Mouse (Mus musculus) kidney, postnatal 4 days (tissue): ENCODE measurements around the gene Helb.
"Not testable (repeated sequence)": the region's sequence is repeated elsewhere in the genome, so short reads cannot be mapped to it uniquely, and the experiment has no call there.

Experiments
- DNase-seq, 2 experiments: peaks; one replicate each; pipeline ENCODE4 v3.0.0; 2021; ENCODE audit warnings: mixed read lengths in 2 of 2

Gene Helb

GRCm38 (mm10) chr10:120112507-120113396 lies at the start of gene Helb:
Helb (minus strand) TSS chr10:120112987.
- DNase-seq, result peak; percentile 99

DNA sequence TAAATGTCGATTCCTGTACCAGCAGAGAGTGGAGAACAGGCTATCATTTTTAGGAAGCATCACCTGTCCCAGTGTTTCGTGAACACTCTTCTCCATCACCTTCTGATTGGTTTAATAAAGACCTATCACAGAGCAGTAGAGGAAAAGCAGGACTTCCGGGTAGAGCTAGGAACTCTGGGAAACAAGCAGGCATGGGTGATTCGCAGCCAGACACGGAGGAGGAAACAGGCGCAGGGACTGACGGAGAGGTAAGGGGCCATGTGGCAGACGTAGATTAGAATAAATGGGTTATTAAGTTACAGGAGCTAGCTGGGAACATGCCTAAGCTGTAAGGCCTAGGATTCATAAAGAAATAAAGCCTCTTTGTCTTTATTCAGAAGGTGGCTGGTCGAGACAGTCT lies 47.7 kb upstream of the Helb start:
- no peak for DNase-seq

DNA sequence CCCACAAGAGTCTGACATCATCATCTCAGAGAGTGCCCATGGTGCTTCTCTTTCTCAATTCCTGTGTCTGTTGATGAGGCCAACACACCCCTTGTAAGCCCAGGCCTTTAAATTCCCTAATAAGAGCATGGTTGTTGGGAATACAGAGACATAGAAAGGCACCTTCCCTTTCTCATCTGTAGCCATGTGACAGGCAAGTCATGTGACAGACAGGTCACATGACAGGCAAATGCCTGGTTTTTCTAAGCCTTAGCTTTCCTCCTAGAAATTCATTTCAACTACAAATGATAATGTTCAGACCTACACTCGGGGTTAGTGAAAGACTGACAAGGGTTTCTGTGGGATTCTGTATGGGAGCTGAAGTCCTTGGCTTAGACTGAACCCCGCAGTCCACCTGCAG lies 41.1 kb upstream of the Helb start:
- DNase-seq, result no peak

- no peak for DNase-seq
Measured at GRCm38 (mm10) chr10:120151672-120152071, 38.9 kb upstream of the Helb start.

GRCm38 (mm10) chr10:120140916-120141516 lies 28.2 kb upstream of the Helb start:
- DNase-seq, result no peak

- no peak for DNase-seq
Measured at GRCm38 (mm10) chr10:120140193-120140592, 27.4 kb upstream of the Helb start.

DNA sequence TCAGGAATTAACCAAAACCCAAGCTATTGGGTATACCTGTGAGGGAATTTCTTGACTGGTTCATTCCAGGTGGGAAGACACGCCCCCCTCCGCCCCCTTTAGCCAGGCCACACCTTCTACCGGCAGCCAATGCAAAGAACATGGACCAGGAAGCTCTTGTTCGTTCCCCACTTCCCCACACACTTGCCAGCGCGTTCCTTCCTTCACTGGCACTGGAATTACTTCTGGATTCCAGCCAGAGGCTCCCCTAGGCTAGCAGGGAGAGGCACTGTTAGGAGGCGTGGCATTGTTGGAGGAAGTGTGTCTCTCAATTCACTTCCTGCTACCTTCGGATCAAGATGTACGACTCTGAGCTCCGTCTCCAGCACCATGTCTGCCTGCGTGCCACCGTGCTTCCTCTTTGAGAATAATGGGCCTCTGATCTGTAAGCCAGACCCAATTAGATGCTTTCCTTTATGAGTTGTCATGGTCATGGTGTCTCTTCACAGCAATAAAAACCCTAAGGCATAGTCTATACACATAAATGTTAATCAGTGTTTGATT lies 23.3 kb upstream of the Helb start:
- no peak for DNase-seq

DNA sequence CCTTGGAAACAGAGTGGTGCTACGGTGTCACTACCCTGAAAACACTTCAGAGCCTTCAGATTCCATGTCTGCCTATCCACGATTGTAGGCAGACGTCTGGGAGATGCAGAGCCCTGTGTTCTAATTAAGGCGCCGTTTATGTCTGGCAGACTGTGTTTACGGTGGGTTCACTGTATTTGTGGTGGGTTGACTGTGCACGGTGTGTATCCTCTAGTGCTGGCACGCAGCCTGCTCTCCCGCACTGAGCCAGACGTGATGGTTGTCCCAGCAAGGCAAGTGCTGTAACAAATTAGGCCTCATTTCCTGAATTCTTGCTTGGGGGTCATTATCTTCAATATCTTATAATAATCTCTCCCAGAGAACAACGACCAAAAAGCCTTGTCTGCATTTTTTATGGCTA lies 20.9 kb upstream of the Helb start:
- DNase-seq, result no peak

DNA sequence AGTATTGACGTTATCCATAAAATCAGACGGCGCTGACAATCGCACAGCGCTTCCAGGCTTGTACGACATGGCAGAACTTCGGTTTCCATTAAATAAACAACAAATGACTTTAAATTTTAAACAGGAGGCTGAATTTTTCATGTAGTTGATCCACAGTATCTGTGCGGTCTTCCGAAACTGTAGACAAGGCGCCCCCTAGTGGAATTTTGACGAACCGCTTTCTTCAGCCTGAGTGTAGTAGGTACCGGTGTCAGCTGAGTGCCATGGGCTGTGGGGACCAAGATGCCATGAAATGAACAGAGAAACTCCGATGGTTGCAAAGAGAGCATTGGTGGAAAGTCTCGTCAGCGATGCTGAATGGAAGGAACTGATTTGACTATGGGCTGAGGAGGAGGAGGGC lies 17.8 kb upstream of the Helb start:
- peak; percentile 70 to 72 for DNase-seq

GRCm38 (mm10) chr10:120128601-120129277 lies 16.0 kb upstream of the Helb start:
- peak; percentile 30 to 48 for DNase-seq

GRCm38 (mm10) chr10:120125465-120125857 lies 12.7 kb upstream of the Helb start:
- DNase-seq, result no peak

DNA sequence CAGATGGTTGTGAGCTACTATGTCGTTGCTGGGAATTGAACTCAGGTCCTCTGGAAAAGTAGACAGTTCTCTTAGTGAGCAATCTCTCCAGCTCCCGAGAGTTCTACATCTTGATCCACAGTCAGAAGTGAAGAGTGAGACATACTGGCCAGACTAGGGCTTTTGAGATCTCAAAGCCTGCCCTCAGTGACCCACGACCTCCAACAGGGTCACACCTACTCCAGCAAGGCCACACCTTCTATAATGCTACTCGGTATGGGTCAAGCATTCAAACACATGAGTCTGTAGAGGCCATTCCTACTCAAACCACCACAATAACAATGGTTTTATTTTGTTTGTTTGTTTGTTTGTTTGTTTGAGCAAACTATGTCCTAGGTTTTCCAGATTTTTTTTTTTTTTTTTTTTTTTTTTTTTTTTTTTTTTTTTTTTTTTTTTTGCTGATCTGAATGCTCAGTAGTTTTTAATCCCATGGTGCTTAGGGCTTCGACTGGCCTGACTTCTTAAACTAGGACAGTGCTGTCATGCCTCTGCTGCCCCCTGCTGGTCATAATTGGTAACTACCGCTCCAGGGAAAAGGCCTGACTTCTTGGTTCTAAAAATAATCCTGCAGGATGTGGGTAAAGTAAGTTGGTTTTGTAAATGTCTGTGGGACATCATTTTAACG lies 12.1 kb upstream of the Helb start:
- DNase-seq, result peak; percentile 88 to 89

- DNase-seq, result no peak
Measured at GRCm38 (mm10) chr10:120123721-120124120, 10.9 kb upstream of the Helb start.

DNA sequence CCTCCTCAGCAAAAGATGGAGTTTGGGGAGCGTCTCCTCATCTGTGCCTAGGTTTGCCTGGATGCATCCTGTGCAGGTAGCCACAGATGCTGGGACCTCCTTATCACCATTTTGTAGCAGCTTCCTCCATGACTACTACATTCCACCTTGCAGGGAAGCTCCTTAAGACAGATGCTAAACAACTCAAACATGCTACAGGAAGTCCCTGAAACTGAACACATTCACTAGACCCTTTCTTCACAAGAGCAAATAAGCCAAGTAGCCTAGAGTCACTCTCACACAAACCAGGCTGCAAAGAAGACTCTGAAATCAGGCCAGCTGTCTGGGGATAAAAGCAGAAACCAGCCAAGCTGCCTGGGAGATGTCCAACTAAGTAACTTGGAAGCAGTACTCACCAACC lies 2.5 kb upstream of the Helb start:
- no peak for DNase-seq

- no peak for DNase-seq
Measured at GRCm38 (mm10) chr10:120114493-120114892, 1.7 kb upstream of the Helb start.

GRCm38 (mm10) chr10:120113980-120114379 lies 1.2 kb upstream of the Helb start:
- no peak for DNase-seq

DNA sequence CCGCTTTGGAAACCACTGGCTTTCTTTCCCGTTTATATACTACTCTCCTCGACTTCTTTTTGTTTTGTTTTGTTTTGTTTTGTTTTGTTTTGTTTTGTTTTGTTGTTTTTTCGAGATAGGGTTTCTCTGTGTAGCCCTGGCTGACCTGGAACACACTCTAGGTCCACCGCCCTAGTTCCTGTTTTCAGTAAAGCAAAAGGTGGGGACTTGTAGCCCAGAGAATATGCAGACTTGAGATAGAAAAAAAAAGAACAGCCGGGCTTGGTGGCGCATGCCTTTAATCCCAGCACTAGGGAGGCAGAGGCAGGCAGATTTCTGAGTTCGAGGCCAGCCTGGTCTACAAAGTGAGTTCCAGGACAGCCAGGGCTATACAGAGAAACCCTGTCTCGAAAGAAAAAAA lies 695 bp upstream of the Helb start:
- DNase-seq, result not testable (repeated sequence)

DNA sequence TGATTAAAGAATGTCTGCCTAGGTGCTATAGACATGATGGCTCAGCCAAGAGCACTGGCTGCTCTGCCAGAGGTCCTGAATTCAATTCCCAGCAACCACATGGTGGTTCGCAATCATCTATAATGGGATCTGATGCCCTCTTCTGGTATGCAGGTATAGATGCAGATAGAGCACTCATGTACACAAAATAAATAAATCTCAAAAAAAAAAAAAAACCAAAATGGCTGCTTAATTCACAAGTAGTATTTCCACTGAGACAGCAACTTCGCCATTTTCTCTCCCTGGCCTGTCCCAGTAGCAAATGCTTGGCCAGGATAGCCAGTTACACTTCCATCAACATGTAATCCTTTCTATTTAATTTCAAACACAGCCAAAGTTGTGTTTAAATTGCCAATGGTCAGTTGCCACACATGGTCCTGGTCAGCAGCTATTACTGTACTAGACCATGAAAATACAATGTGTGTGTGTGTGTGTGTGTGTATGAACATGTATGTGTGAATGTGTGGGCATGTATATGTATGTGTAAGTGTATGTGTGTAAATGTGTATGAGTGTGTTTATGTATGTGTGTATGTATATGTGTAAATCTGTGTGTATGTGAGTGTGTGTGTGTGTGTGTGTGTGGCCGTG lies 982 bp downstream of the Helb start:
- no peak for DNase-seq

DNA sequence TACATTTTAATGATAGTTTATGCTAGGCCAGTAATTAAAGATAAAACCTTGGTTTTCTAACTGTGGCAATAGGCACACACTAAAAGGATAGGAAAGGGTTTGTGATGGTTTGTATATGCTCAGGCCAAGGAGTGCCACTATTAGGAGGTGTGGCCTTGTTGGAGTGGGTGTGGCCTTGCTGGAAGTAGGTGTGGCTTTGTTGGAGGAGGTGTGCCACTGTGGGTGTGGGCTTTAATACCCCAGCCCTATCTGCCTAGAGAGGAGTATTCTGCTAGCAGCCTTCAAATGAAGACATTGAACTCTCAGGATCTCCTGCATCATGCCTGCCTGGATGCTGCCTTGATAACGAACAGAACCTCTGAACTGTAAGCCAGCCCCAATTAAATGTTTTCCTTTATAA lies 12.0 kb downstream of the Helb start:
- DNase-seq, result no peak

GRCm38 (mm10) chr10:120097564-120097963 lies 15.2 kb downstream of the Helb start:
- no peak for DNase-seq

- no peak for DNase-seq
Measured at GRCm38 (mm10) chr10:120095716-120096115, 17.1 kb downstream of the Helb start.

GRCm38 (mm10) chr10:120095136-120095535 lies 17.7 kb downstream of the Helb start:
- DNase-seq, result no peak
